Mouse (Mus musculus) thymus, adult 2 months (tissue): ENCODE measurements around the gene Stx5a.

Experiments
- CTCF ChIP-seq: fragments of 200-500 bp; IDR thresholded peaks from 2 replicates; pipeline ENCODE4 v1.5.1; 2012; ENCODE audit warnings: mild to moderate bottlenecking, control low read depth, low read length, moderate library complexity, borderline replicate concordance; ENCODE audit not compliant: control insufficient read depth, poor library complexity, insufficient read depth; ENCODE audit errors: extremely low read depth
- POLR2A ChIP-seq: fragments of 200-500 bp; IDR thresholded peaks from 2 replicates; pipeline ENCODE4 v1.6.1; 2012; ENCODE audit warnings: mild to moderate bottlenecking, low read length, control low read depth, moderate library complexity; ENCODE audit not compliant: control insufficient read depth, poor library complexity, insufficient read depth; ENCODE audit errors: extremely low read depth

DNA sequence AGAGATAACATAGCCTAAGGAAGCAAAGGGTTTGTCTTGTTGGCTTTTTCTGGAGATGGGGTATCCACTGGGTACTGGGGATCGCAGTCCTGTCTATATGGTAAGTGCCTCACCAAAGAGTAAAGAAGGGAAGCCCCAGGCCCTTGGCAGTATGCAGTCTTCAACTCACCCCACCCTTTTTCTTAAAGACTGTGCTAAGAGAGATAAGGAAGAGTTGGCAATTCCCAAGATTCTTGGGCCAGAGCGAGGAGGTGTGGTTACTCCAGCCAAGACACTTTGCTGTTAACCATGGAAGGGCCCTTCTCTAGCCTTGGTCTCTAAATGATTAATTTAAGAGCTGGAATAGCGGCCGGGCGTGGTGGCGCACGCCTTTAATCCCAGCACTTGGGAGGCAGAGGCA lies 34.3 kb upstream of the Stx5a start:
- no peak for TF ChIP-seq CTCF
- no peak for TF ChIP-seq POLR2A
